Mouse (Mus musculus): ENCODE measurements around the gene Kif21a. TPM values are rescaled to one million over a fixed set of nuclear protein-coding genes. Genes with fewer than 3 reads are reported as not detected.

Gene Kif21a
- total and polyA plus RNA-seq, 3 experiments, result not detected

DNA sequence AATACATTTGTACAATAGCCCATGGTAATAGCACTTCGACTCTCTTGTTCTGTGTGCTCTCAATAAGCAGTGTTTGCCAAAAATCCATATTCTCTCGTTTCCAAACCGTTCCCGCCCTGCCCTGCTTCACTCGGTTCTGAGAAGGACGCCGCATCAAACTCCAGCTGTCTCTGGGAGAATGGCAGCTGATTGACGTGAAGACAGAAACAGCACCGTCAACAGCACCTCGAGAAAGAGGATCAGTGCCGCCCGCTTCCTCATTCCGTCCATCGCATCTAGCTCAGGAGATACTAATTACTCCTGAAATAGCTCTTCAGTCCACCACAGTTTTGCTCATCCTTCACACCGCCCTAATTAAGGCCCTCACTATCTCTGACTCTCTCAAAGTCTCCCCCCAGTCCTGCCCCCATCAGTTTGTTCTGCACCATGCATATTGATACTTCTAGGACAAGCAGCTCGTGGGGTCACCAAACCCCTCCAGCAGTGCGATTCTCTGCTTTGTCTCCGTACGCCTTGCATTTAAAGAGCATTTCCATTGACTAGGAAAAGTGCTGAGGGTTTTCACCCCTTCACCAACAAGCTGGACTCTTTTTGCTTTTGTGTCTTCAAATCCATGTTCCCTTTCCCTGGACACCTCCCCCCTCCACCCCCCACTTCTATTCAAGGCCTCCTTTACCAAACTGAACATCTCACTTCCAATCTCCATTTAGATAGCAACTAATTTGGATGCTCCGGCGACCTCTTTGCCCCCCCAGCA is 49.3 kb downstream of the Kif21a start:
- no peaks in the 10 kb centered on the region for H3K36me3 ChIP-seq (ENCODE audit: control insufficient read depth in 1 of 2, insufficient read depth in 2 of 2, low read length in 2 of 2)
- no peaks in the 10 kb centered on the region for H3K4me1 ChIP-seq (ENCODE audit: control insufficient read depth in 1 of 2, insufficient read depth in 2 of 2, low read length in 2 of 2)
- H3K9me3 ChIP-seq (replicated peaks; ENCODE audit: insufficient read depth, low read length), result no peaks in the 10 kb centered on the region
- H3K27ac ChIP-seq (ENCODE audit: control insufficient read depth, low read depth, low read length), result no peak overlapping the region
- H3K79me2 ChIP-seq (ENCODE audit: control insufficient read depth, insufficient read depth, low read length, poor library complexity), result no peaks in the 10 kb centered on the region
- H3K27me3 ChIP-seq (ENCODE audit: control insufficient read depth in 1 of 2, insufficient read depth in 2 of 2, low read length in 2 of 2), result no peaks in the 10 kb centered on the region
- DNase-seq (ENCODE audit: low read depth, low spot score), result no peak
- no peak for TF ChIP-seq MAFK (IDR thresholded peaks at IDR 0.05; ENCODE audit: borderline replicate concordance, low read depth, low read length)
- TF ChIP-seq GATA1 (IDR thresholded peaks at IDR 0.05; ENCODE audit: low read depth, low read length), result no peak
- no peak for TF ChIP-seq MYB (IDR thresholded peaks at IDR 0.05; ENCODE audit: low read depth, low read length)
- TF ChIP-seq RCOR1 (IDR thresholded peaks at IDR 0.05; ENCODE audit: low read depth, low read length), result no peak
- TF ChIP-seq ZC3H11A (IDR thresholded peaks at IDR 0.05; ENCODE audit: low read depth, low read length), result no peak
- no peak for TF ChIP-seq BHLHE40 (IDR thresholded peaks at IDR 0.05; ENCODE audit: borderline replicate concordance, low read depth, low read length)
- TF ChIP-seq RAD21 (IDR thresholded peaks at IDR 0.05; ENCODE audit: low read depth, low read length), result no peak
- no peak for TF ChIP-seq ZNF384 (IDR thresholded peaks at IDR 0.05; ENCODE audit: low read depth, low read length)
- TF ChIP-seq E2F4 (IDR thresholded peaks at IDR 0.05; ENCODE audit: borderline replicate concordance, low read depth, low read length), result no peak
- TF ChIP-seq NELFE (IDR thresholded peaks at IDR 0.05; ENCODE audit: low read depth, low read length), result no peak
- no peak for TF ChIP-seq EP300 (IDR thresholded peaks at IDR 0.05; ENCODE audit: low read depth in 1 of 2, low read length in 2 of 2)
- no peak for TF ChIP-seq MEF2A (IDR thresholded peaks at IDR 0.05; ENCODE audit: extremely low read depth, insufficient replicate concordance, low read depth, low read length, poor library complexity, severe bottlenecking)
- TF ChIP-seq USF2 (IDR thresholded peaks at IDR 0.05; ENCODE audit: borderline replicate concordance in 1 of 2, insufficient read depth in 1 of 2, low read depth in 1 of 2, low read length in 2 of 2), result no peak
- no peak for TF ChIP-seq ZMIZ1 (IDR thresholded peaks at IDR 0.05; ENCODE audit: low read depth, low read length)
- no peak for TF ChIP-seq MAZ (IDR thresholded peaks at IDR 0.05; ENCODE audit: low read depth, low read length)
- TF ChIP-seq UBTF (IDR thresholded peaks at IDR 0.05; ENCODE audit: borderline replicate concordance, insufficient read depth, low read depth, low read length), result no peak
- TF ChIP-seq ZKSCAN1 (IDR thresholded peaks at IDR 0.05; ENCODE audit: low read depth, low read length), result no peak
- TF ChIP-seq MYC (IDR thresholded peaks at IDR 0.05; ENCODE audit: low read depth, low read length), result no peak
- H3K4me3 ChIP-seq (ENCODE audit: control insufficient read depth in 1 of 2, insufficient read depth in 1 of 2, low read depth in 2 of 2, low read length in 2 of 2), result no peak overlapping the region
- no peak overlapping the region for H3K9ac ChIP-seq (ENCODE audit: control insufficient read depth, low read depth, low read length, poor library complexity, severe bottlenecking)

DNA sequence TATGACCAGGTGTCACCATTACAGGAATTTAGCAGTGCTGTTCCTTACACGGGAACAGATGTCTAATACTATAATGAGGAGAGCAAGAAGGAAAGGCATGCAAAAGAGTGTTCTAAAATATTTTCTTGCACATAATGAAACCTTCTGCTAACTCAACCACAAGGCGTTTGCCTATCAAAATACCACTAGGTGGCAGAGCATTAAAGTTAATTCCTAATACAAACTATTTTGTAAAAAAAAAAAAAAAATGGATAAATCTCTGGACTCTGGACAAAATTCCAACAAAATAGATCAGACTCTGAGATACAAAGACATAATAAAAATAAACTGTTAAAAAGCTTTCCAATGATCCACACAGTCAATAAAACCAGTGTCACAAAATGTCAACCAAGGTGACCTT is 56.9 kb downstream of the Kif21a start:
- H3K27me3 ChIP-seq (ENCODE audit: control insufficient read depth in 1 of 2, insufficient read depth in 2 of 2, low read length in 2 of 2), result no peaks in the 10 kb centered on the region
- H3K9me3 ChIP-seq (replicated peaks; ENCODE audit: insufficient read depth, low read length), result no peaks in the 10 kb centered on the region
- no peak overlapping the region for H3K27ac ChIP-seq (ENCODE audit: control insufficient read depth, low read depth, low read length)
- no peak for TF ChIP-seq EP300 (IDR thresholded peaks at IDR 0.05; ENCODE audit: low read depth in 1 of 2, low read length in 2 of 2)
- no peak for TF ChIP-seq ZMIZ1 (IDR thresholded peaks at IDR 0.05; ENCODE audit: low read depth, low read length)
- TF ChIP-seq SIN3A (IDR thresholded peaks at IDR 0.05; ENCODE audit: low read length), result no peak
- no peak for TF ChIP-seq MYC (IDR thresholded peaks at IDR 0.05; ENCODE audit: low read depth, low read length)
- no peak for TF ChIP-seq ETS1 (IDR thresholded peaks at IDR 0.05; ENCODE audit: low read depth, low read length)
- TF ChIP-seq MAZ (IDR thresholded peaks at IDR 0.05; ENCODE audit: low read depth, low read length), result no peak
- TF ChIP-seq TCF12 (IDR thresholded peaks at IDR 0.05; ENCODE audit: low read depth, low read length), result no peak
- TF ChIP-seq HCFC1 (IDR thresholded peaks at IDR 0.05; ENCODE audit: low read depth, low read length), result no peak
- TF ChIP-seq BHLHE40 (IDR thresholded peaks at IDR 0.05; ENCODE audit: borderline replicate concordance, low read depth, low read length), result no peak
- no peak for TF ChIP-seq SMC3 (IDR thresholded peaks at IDR 0.05; ENCODE audit: low read depth, low read length)
- TF ChIP-seq MEF2A (IDR thresholded peaks at IDR 0.05; ENCODE audit: extremely low read depth, insufficient replicate concordance, low read depth, low read length, poor library complexity, severe bottlenecking), result no peak
- no peak for TF ChIP-seq ELF1 (IDR thresholded peaks at IDR 0.05; ENCODE audit: low read depth, low read length)
- TF ChIP-seq MXI1 (IDR thresholded peaks at IDR 0.05; ENCODE audit: low read depth, low read length), result no peak
- no peak for TF ChIP-seq RAD21 (IDR thresholded peaks at IDR 0.05; ENCODE audit: low read depth, low read length)
- DNase-seq (ENCODE audit: low read depth, low spot score), result no peak
- H3K9ac ChIP-seq (ENCODE audit: control insufficient read depth, low read depth, low read length, poor library complexity, severe bottlenecking), result no peak overlapping the region
- H3K36me3 ChIP-seq (ENCODE audit: control insufficient read depth in 1 of 2, insufficient read depth in 2 of 2, low read length in 2 of 2), result no peaks in the 10 kb centered on the region
- H3K79me2 ChIP-seq (ENCODE audit: control insufficient read depth, insufficient read depth, low read length, poor library complexity), result no peaks in the 10 kb centered on the region
- H3K4me1 ChIP-seq (ENCODE audit: control insufficient read depth in 1 of 2, insufficient read depth in 2 of 2, low read length in 2 of 2), result no peaks in the 10 kb centered on the region
- no peak overlapping the region for H3K4me3 ChIP-seq (ENCODE audit: control insufficient read depth in 1 of 2, insufficient read depth in 1 of 2, low read depth in 2 of 2, low read length in 2 of 2)
